Mouse (Mus musculus): ENCODE measurements around the gene Adcy1.

- TF ChIP-seq CTCF (IDR thresholded peaks at IDR 0.05; ENCODE audit: control insufficient read depth, insufficient read depth, insufficient read length): no peak
- TF ChIP-seq MAX (IDR thresholded peaks at IDR 0.05): no peak
- no peak for TF ChIP-seq USF1 (IDR thresholded peaks at IDR 0.05; ENCODE audit: low read depth)
- no peak for TF ChIP-seq CEBPB (IDR thresholded peaks at IDR 0.05; ENCODE audit: low read depth)
- no peak for TF ChIP-seq MYOG (IDR thresholded peaks at IDR 0.05; ENCODE audit: control insufficient read depth, extremely low read depth, insufficient read length)
- no peak for TF ChIP-seq MYOD1 (IDR thresholded peaks at IDR 0.05; ENCODE audit: control insufficient read depth, insufficient read length, low read depth)
- no peak for TF ChIP-seq FOSL1 (IDR thresholded peaks at IDR 0.05; ENCODE audit: insufficient read depth, low read length, poor library complexity, severe bottlenecking)
These were observed 150.4 kb downstream of the Adcy1 start, which contains the start of gene Igfbp3 for GRCm38 (mm10) chr11:7213501-7214341.
